In the genomic region with DNA sequence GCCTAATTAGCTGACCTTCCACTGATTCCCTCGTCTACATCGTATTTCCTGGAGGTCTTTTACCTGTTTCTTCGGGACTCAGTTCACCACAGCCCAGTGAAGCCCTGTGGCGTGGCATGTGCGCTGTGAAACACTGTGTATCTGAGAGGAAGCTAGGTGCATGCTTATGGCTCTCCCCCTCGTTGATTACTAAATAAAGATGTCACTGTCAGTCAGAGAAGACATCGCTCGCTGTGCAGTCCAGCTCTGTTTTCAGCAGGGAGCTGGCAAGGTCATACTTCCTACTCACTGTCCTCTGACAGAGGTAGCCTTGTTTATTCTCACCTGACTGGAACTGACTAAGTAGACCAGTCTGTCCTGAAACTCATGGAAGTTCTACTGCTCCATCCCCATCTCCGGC, we compare ENCODE assay signal across 17 mouse cellular contexts.
DNase-seq lines count a peak whose midpoint lies in the region; ATAC-seq lines count a peak whose summit lies in the region.
"Had no signal": no experiment of that assay in that cellular context is flagged by ENCODE, and none has a peak within 500 bp of the region (broad histone marks: within the 10 kb centered on the region; RNA-seq: fewer than 3 reads in every experiment).

No protein-coding gene starts in this region.

- H3K9ac ChIP-seq in forebrain, embryonic 15.5 days (replicated peaks), result no peak overlapping the region
- H3K9ac ChIP-seq in heart, embryonic 15.5 days, result no peak overlapping the region
- no peak overlapping the region for H3K9ac ChIP-seq in lung, embryonic 16.5 days (ENCODE audit: low read length)
- H3K9ac ChIP-seq in midbrain, embryonic 16.5 days (ENCODE audit: low read depth, low read length), result no peak overlapping the region
- H3K9ac ChIP-seq: embryonic facial prominence, embryonic 13.5 days; hindbrain, embryonic 12.5 days had no signal

- no peaks in the 10 kb centered on the region for H3K36me3 ChIP-seq in forebrain, embryonic 10.5 days (replicated peaks)
- H3K36me3 ChIP-seq in forebrain, embryonic 15.5 days, result no peaks in the 10 kb centered on the region
- H3K36me3 ChIP-seq in heart, embryonic 15.5 days, result no peaks in the 10 kb centered on the region
- no peaks in the 10 kb centered on the region for H3K36me3 ChIP-seq in lung, embryonic 16.5 days (ENCODE audit: control insufficient read depth, insufficient read depth, low read length)
- no peaks in the 10 kb centered on the region for H3K36me3 ChIP-seq in midbrain, embryonic 16.5 days (ENCODE audit: control insufficient read depth, insufficient read depth, low read length)
- H3K36me3 ChIP-seq: embryonic facial prominence, embryonic 13.5 days; G1E; hindbrain, embryonic 12.5 days had no signal

- H3K27me3 ChIP-seq in forebrain, embryonic 10.5 days (ENCODE audit: poor library complexity, severe bottlenecking), result peaks cover 43% of the 10 kb centered on the region
- H3K27me3 ChIP-seq in forebrain, embryonic 15.5 days, result no peaks in the 10 kb centered on the region
- H3K27me3 ChIP-seq in heart, embryonic 15.5 days, result no peaks in the 10 kb centered on the region
- no peaks in the 10 kb centered on the region for H3K27me3 ChIP-seq in lung, embryonic 16.5 days (ENCODE audit: control insufficient read depth, insufficient read depth, low read depth, low read length)
- no peaks in the 10 kb centered on the region for H3K27me3 ChIP-seq in midbrain, embryonic 16.5 days (ENCODE audit: control insufficient read depth, insufficient read depth, low read depth, low read length)
- H3K27me3 ChIP-seq: embryonic facial prominence, embryonic 13.5 days had no signal

- H3K9me3 ChIP-seq in forebrain, embryonic 10.5 days, result peaks cover 12% of the 10 kb centered on the region; the same call in 1 of the 2 replicates
- no peaks in the 10 kb centered on the region for H3K9me3 ChIP-seq in forebrain, embryonic 15.5 days
- H3K9me3 ChIP-seq in heart, embryonic 15.5 days (replicated peaks), result no peaks in the 10 kb centered on the region
- H3K9me3 ChIP-seq in lung, embryonic 16.5 days (ENCODE audit: control insufficient read depth, low read length), result no peaks in the 10 kb centered on the region
- H3K9me3 ChIP-seq in midbrain, embryonic 16.5 days (replicated peaks; ENCODE audit: control insufficient read depth, low read length, poor library complexity, severe bottlenecking), result no peaks in the 10 kb centered on the region
- H3K9me3 ChIP-seq: G1E; hindbrain, embryonic 12.5 days had no signal

- no peak overlapping the region for H3K4me2 ChIP-seq in forebrain, embryonic 15.5 days (replicated peaks)
- no peak overlapping the region for H3K4me2 ChIP-seq in heart, embryonic 15.5 days
- no peak overlapping the region for H3K4me2 ChIP-seq in lung, embryonic 16.5 days (ENCODE audit: low read depth, low read length)
- H3K4me2 ChIP-seq in midbrain, embryonic 16.5 days (ENCODE audit: low read length), result no peak overlapping the region

- DNase-seq in forebrain, embryonic 10.5 days (ENCODE audit: extremely low spot score, low spot score), result no peak
- DNase-seq in heart, adult 8-10 months (ENCODE audit: low spot score), result no peak
- DNase-seq in lung, postnatal 36 days, result no peak
- DNase-seq in right cerebral cortex, postnatal 4 days, result no peak
- DNase-seq: cerebellum, adult 8-10 months; kidney, postnatal 4 days; layer of hippocampus, postnatal 36 days; lung, adult 18-20 months; lung, postnatal 4 days had no signal

- peak overlapping the region; percentile 37; the same call in 1 of the 2 replicates for H3K4me3 ChIP-seq in forebrain, embryonic 10.5 days
- H3K4me3 ChIP-seq in forebrain, embryonic 15.5 days, result no peak overlapping the region
- no peak overlapping the region for H3K4me3 ChIP-seq in heart, embryonic 15.5 days
- no peak overlapping the region for H3K4me3 ChIP-seq in lung, embryonic 16.5 days (ENCODE audit: low read length)
- no peak overlapping the region for H3K4me3 ChIP-seq in midbrain, embryonic 16.5 days (ENCODE audit: low read depth, low read length)
- H3K4me3 ChIP-seq: hindbrain, embryonic 12.5 days had no signal

- peaks cover 21% of the 10 kb centered on the region for H3K4me1 ChIP-seq in forebrain, embryonic 10.5 days
- H3K4me1 ChIP-seq in forebrain, embryonic 15.5 days, result peaks cover 14% of the 10 kb centered on the region
- H3K4me1 ChIP-seq in heart, embryonic 15.5 days (replicated peaks), result peaks cover 18% of the 10 kb centered on the region
- peaks cover 15% of the 10 kb centered on the region for H3K4me1 ChIP-seq in lung, embryonic 16.5 days (replicated peaks; ENCODE audit: control insufficient read depth, insufficient read depth, low read length)
- peaks cover 6% of the 10 kb centered on the region for H3K4me1 ChIP-seq in midbrain, embryonic 16.5 days (ENCODE audit: control insufficient read depth, insufficient read depth, low read length)

- ATAC-seq in forebrain, embryonic 15.5 days (replicated peaks), result no peak
- ATAC-seq in heart, embryonic 15.5 days (replicated peaks; ENCODE audit: insufficient number of reproducible peaks, insufficient read depth, low FRiP score, low read depth), result no peak
- no peak for ATAC-seq in lung, embryonic 16.5 days (ENCODE audit: low read depth)
- peak; percentile 32; the same call in 1 of the 2 replicates for ATAC-seq in midbrain, embryonic 16.5 days
- ATAC-seq: CD4-positive, CD25-positive, alpha-beta regulatory T cell, adult 4 months had no signal

- 59% methylated on average over 9 of the region's 9 CpGs for WGBS in forebrain, embryonic 10.5 days
- 56% methylated on average over 9 of the region's 9 CpGs for WGBS in forebrain, embryonic 15.5 days
- 74% methylated on average over 9 of the region's 9 CpGs for WGBS in heart, embryonic 15.5 days
- 81% methylated on average over 9 of the region's 9 CpGs for WGBS in lung, embryonic 16.5 days
- WGBS in midbrain, embryonic 16.5 days, result 42% methylated on average over 9 of the region's 9 CpGs

- peak overlapping the region; percentile 40; the same call in 1 of the 2 replicates for H3K27ac ChIP-seq in forebrain, embryonic 10.5 days
- H3K27ac ChIP-seq in forebrain, embryonic 15.5 days (replicated peaks), result no peak overlapping the region
- peak overlapping the region; percentile 12; the same call in 1 of the 2 replicates for H3K27ac ChIP-seq in heart, embryonic 15.5 days
- H3K27ac ChIP-seq in lung, embryonic 16.5 days (ENCODE audit: low read length), result 0 out of 2 replicates have a peak overlapping the region, but pooled peaks have one; percentile 72
- no peak overlapping the region for H3K27ac ChIP-seq in midbrain, embryonic 16.5 days (ENCODE audit: low read length)
- H3K27ac ChIP-seq: embryonic facial prominence, embryonic 13.5 days; hindbrain, embryonic 12.5 days had no signal

Comparison
In these comparisons a context has a peak if more than half of its experiments do, and no peak if none do; other contexts are left out.
1. H3K27ac ChIP-seq: peak in forebrain, embryonic 10.5 days (single experiment), heart, embryonic 15.5 days (single experiment) and lung, embryonic 16.5 days (single experiment); none in forebrain, embryonic 15.5 days (single experiment) and midbrain, embryonic 16.5 days (single experiment).